ENCODE assay signal across 23 mouse cellular contexts in the genomic region with DNA sequence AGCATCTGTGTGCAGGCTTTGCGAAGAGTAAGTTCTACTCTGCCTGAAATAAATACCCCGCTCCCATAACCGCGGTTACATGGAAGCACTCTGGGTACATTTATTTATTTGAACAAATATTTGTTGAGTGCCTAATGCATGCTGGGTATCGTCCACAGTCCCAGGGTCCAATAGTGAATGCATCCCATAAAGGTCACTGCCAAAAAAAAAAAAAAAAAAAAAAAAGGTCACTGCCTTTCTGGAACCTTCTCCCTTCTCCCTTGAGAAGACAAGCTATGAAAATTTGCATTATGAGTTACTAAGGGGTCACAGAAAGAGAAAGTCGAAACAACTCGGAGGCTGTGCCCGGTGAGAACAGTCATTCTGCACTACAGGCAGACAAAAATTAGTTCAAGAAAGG. TPM values are rescaled to one million over a fixed set of nuclear protein-coding genes. Genes with fewer than 3 reads are reported as not detected.
DNase-seq lines count a peak whose midpoint lies in the region; ATAC-seq and TF ChIP-seq lines count a peak whose summit lies in the region.
"Had no signal": no experiment of that assay in that cellular context is flagged by ENCODE, and none has a peak within 500 bp of the region (broad histone marks: within the 10 kb centered on the region; RNA-seq: fewer than 3 reads in every experiment).

No protein-coding gene starts in this region.

- no peak for DNase-seq in liver, postnatal 0 days
- DNase-seq in liver, embryonic 11.5 days (ENCODE audit: low spot score): no peak
- DNase-seq in cerebellum, postnatal 10 days: no peak
- no peak for DNase-seq in spleen, postnatal 14 days (ENCODE audit: low spot score in 2 of 2)
- DNase-seq: adrenal gland, adult 8-10 months; adrenal gland, postnatal 14 days; adrenal gland, postnatal 36 days; cerebellum, adult 9-10 months; cerebellum, postnatal 36 days; embryo, embryonic 11 days had no signal

- peaks cover 2% of the 10 kb centered on the region; the same call in 1 of the 2 replicates for H3K9me3 ChIP-seq in liver, postnatal 0 days (ENCODE audit: low read length)
- H3K9me3 ChIP-seq in liver, embryonic 11.5 days (ENCODE audit: control insufficient read depth, low read length): peaks cover 4% of the 10 kb centered on the region
- peaks cover 2% of the 10 kb centered on the region; the same call in 1 of the 2 replicates for H3K9me3 ChIP-seq in E14TG2a.4 (ENCODE audit: low read length)
- H3K9me3 ChIP-seq: embryonic facial prominence, embryonic 13.5 days; embryonic facial prominence, embryonic 15.5 days; forebrain, embryonic 12.5 days had no signal

- H3K4me2 ChIP-seq in liver, postnatal 0 days (ENCODE audit: low read depth, low read length): no peak overlapping the region
- H3K4me2 ChIP-seq in liver, embryonic 11.5 days: no peak overlapping the region
- H3K4me2 ChIP-seq: embryonic facial prominence, embryonic 13.5 days; embryonic facial prominence, embryonic 15.5 days had no signal

- no peak overlapping the region for H3K9ac ChIP-seq in liver, postnatal 0 days (replicated peaks)
- H3K9ac ChIP-seq in liver, embryonic 11.5 days (ENCODE audit: low read depth, low read length): no peak overlapping the region
- H3K9ac ChIP-seq: embryonic facial prominence, embryonic 15.5 days; forebrain, embryonic 12.5 days had no signal

- H3K27me3 ChIP-seq in liver, postnatal 0 days (ENCODE audit: insufficient read depth, low read length): no peaks in the 10 kb centered on the region
- no peaks in the 10 kb centered on the region for H3K27me3 ChIP-seq in liver, embryonic 11.5 days (replicated peaks; ENCODE audit: control insufficient read depth, insufficient read depth, low read length)
- 0 out of 2 replicates have a peak, but pooled peaks cover 3% of the 10 kb centered on the region for H3K27me3 ChIP-seq in E14TG2a.4 (ENCODE audit: insufficient read depth, low read length)
- H3K27me3 ChIP-seq: embryonic facial prominence, embryonic 13.5 days; embryonic facial prominence, embryonic 15.5 days; forebrain, embryonic 12.5 days; Patski had no signal

- H3K4me1 ChIP-seq in liver, postnatal 0 days (ENCODE audit: insufficient read depth): no peaks in the 10 kb centered on the region
- no peaks in the 10 kb centered on the region for H3K4me1 ChIP-seq in liver, embryonic 11.5 days (replicated peaks; ENCODE audit: control insufficient read depth, insufficient read depth, low read length)
- peaks cover 23% of the 10 kb centered on the region for H3K4me1 ChIP-seq in E14TG2a.4 (replicated peaks; ENCODE audit: low read depth, low read length)
- H3K4me1 ChIP-seq: embryonic facial prominence, embryonic 13.5 days; forebrain, embryonic 12.5 days had no signal

- no peak overlapping the region for H3K27ac ChIP-seq in liver, postnatal 0 days (ENCODE audit: low read depth)
- no peak overlapping the region for H3K27ac ChIP-seq in liver, embryonic 11.5 days (ENCODE audit: low read depth, low read length)
- H3K27ac ChIP-seq: embryonic facial prominence, embryonic 13.5 days; embryonic facial prominence, embryonic 15.5 days; forebrain, embryonic 10.5 days; forebrain, embryonic 12.5 days had no signal

- no peaks in the 10 kb centered on the region for H3K36me3 ChIP-seq in liver, postnatal 0 days (replicated peaks; ENCODE audit: insufficient read depth, low read length)
- H3K36me3 ChIP-seq in liver, embryonic 11.5 days (ENCODE audit: control insufficient read depth, insufficient read depth, low read length): no peaks in the 10 kb centered on the region
- no peaks in the 10 kb centered on the region for H3K36me3 ChIP-seq in E14TG2a.4 (ENCODE audit: insufficient read depth, low read length)
- H3K36me3 ChIP-seq: embryonic facial prominence, embryonic 13.5 days; embryonic facial prominence, embryonic 15.5 days; forebrain, embryonic 10.5 days; forebrain, embryonic 12.5 days; G1E had no signal

- no peak overlapping the region for H3K4me3 ChIP-seq in liver, postnatal 0 days (ENCODE audit: low read depth, low read length)
- H3K4me3 ChIP-seq in liver, embryonic 11.5 days (ENCODE audit: low read depth, low read length): no peak overlapping the region
- peak overlapping the region; percentile 69; the same call in 1 of the 2 replicates for H3K4me3 ChIP-seq in E14TG2a.4 (replicated peaks; ENCODE audit: low read length)
- H3K4me3 ChIP-seq: embryonic facial prominence, embryonic 13.5 days; embryonic facial prominence, embryonic 15.5 days; erythroblast, embryonic 14.5 days; forebrain, embryonic 10.5 days; forebrain, embryonic 12.5 days had no signal

- TF ChIP-seq CTCF in liver, postnatal 0 days (IDR thresholded peaks at IDR 0.05; ENCODE audit: low read depth): no peak
- TF ChIP-seq CTCF in E14TG2a.4 (conservative IDR thresholded peaks at IDR 0.05; ENCODE audit: low read length): no peak

- WGBS in liver, postnatal 0 days (ENCODE audit: insufficient replicate concordance): 74% methylated on average over 8 of the region's 8 CpGs
- WGBS in liver, embryonic 11.5 days: 84% methylated on average over 8 of the region's 8 CpGs

- peak; percentile 44; the same call in 1 of the 2 replicates for ATAC-seq in liver, postnatal 0 days
- no peak for ATAC-seq in liver, embryonic 11.5 days (replicated peaks; ENCODE audit: low FRiP score)
- ATAC-seq: activated CD4-positive, CD25-positive, alpha-beta regulatory T cell, adult 4 months; Patski had no signal

- TF ChIP-seq EP300 in liver, postnatal 0 days (IDR thresholded peaks at IDR 0.05; ENCODE audit: low read depth): no peak

RNA-seq across cellular contexts. Expression of a gene that starts 17.1 kb away (rescaled TPM):
- not detected in 2 replicates for polyA plus RNA-seq in liver, postnatal 0 days (2015; fragmentation: Nextera tagmentation; extraction: Ambion mirVana)
- polyA plus RNA-seq in liver, embryonic 11.5 days (2014; fragmentation: Nextera tagmentation; extraction: Ambion mirVana): 0.22 and 0.43 TPM in 2 replicates
- polyA plus RNA-seq: erythroblast, embryonic 14.5 days; G1E; Patski had no signal

RNA-seq across cellular contexts. Expression of a gene that starts 40.1 kb away (rescaled TPM):
- polyA plus RNA-seq in liver, postnatal 0 days (2015; fragmentation: Nextera tagmentation; extraction: Ambion mirVana): 0.19 TPM in 1 of 2 replicates, not detected in the other
- polyA plus RNA-seq in liver, embryonic 11.5 days (2014; fragmentation: Nextera tagmentation; extraction: Ambion mirVana): 0.62 and 1.0 TPM in 2 replicates
- polyA plus RNA-seq: activated CD4-positive, CD25-positive, alpha-beta regulatory T cell, adult 4 months; cerebellum, adult 2 months; forebrain, embryonic 14.5 days; forebrain, embryonic 16.5 days; frontal cortex, adult 2 months; G1E; Patski had no signal

RNA-seq across cellular contexts. Expression of a gene that starts 42.6 kb away (rescaled TPM):
- 83.0 and 91.6 TPM in 2 replicates for polyA plus RNA-seq in liver, postnatal 0 days (2015; fragmentation: Nextera tagmentation; extraction: Ambion mirVana)
- 277 and 325 TPM in 2 replicates for polyA plus RNA-seq in liver, embryonic 11.5 days (2014; fragmentation: Nextera tagmentation; extraction: Ambion mirVana)

RNA-seq across cellular contexts. Expression of a gene that starts 44.1 kb away (rescaled TPM):
- polyA plus RNA-seq in liver, postnatal 0 days (2015; fragmentation: Nextera tagmentation; extraction: Ambion mirVana): 113 TPM in 2 replicates
- 192 and 194 TPM in 2 replicates for polyA plus RNA-seq in liver, embryonic 11.5 days (2014; fragmentation: Nextera tagmentation; extraction: Ambion mirVana)

RNA-seq across cellular contexts. Expression of a gene that starts 44.7 kb away (rescaled TPM):
- 15.1 and 16.9 TPM in 2 replicates for polyA plus RNA-seq in liver, postnatal 0 days (2015; fragmentation: Nextera tagmentation; extraction: Ambion mirVana)
- polyA plus RNA-seq in liver, embryonic 11.5 days (2014; fragmentation: Nextera tagmentation; extraction: Ambion mirVana): 16.0 and 18.0 TPM in 2 replicates
